Mouse (Mus musculus): ENCODE results near the gene Tnfsf18. TPM values are rescaled to one million over a fixed set of nuclear protein-coding genes. Genes with fewer than 3 reads are reported as not detected.

Tnfsf18 gene
- polyA plus RNA-seq, 1 experiment = 0.04 TPM

Other genes starting within 250 kb of the Tnfsf18 start
- gene Prdx6, start 243.4 kb upstream of the Tnfsf18 start, polyA plus RNA-seq (2012; rRNA removed) = 171 and 185 TPM in 2 replicates
- gene Tnfsf4, start 99.2 kb upstream of the Tnfsf18 start, polyA plus RNA-seq (2012; rRNA removed) = not detected in 2 replicates

All from urinary bladder, adult 2 months (tissue).